Mouse (Mus musculus): Measurements from ENCODE around the gene Hsp90ab1.

Gene Hsp90ab1

GRCm38 (mm10) chr17:45538394-45538793 lies 34.7 kb downstream of the Hsp90ab1 start:
- no peak for DNase-seq

GRCm38 (mm10) chr17:45536264-45536663 lies 36.8 kb downstream of the Hsp90ab1 start:
- no peak for DNase-seq

GRCm38 (mm10) chr17:45532896-45533295 lies 40.2 kb downstream of the Hsp90ab1 start:
- no peak for DNase-seq

GRCm38 (mm10) chr17:45530346-45530782 lies 42.7 kb downstream of the Hsp90ab1 start:
- DNase-seq, result no peak

GRCm38 (mm10) chr17:45526571-45526970 lies 46.5 kb downstream of the Hsp90ab1 start:
- DNase-seq, result peak; percentile 79

GRCm38 (mm10) chr17:45524961-45525360 lies 48.1 kb downstream of the Hsp90ab1 start:
- no peak for DNase-seq

GRCm38 (mm10) chr17:45523263-45523662 lies 49.8 kb downstream of the Hsp90ab1 start, which contains the start of gene Tcte1:
Gene Tcte1 (plus strand): TSS chr17:45523434.
- DNase-seq, result no peak

- no peak for DNase-seq
Observed at GRCm38 (mm10) chr17:45520136-45520535, 52.9 kb downstream of the Hsp90ab1 start.

GRCm38 (mm10) chr17:45518766-45519475 lies 54.1 kb downstream of the Hsp90ab1 start:
- no peak for DNase-seq
